Mouse (Mus musculus) forebrain, postnatal 0 days (tissue): Measurements from ENCODE around the gene Agtpbp1. TPM values are rescaled to one million over a fixed set of nuclear protein-coding genes. Genes with fewer than 3 reads are reported as not detected.

Source experiments
- ATAC-seq: fragments of 200-750 bp; cut with Nextera tagmentation; 2 replicates; pipeline ENCODE4 v1.8.0; 2017; ENCODE audit warnings: mild to moderate bottlenecking, moderate library complexity
- DNase-seq: peaks from one replicate; pipeline ENCODE4 v3.0.0-alpha.2; 2015
- H3K27ac ChIP-seq: fragments of 300-500 bp; sonication (generic); 2 replicates; pipeline ENCODE4 v1.5.1; 2014; ENCODE audit warnings: low read depth, mild to moderate bottlenecking, antibody characterized with exemption, low read length, moderate library complexity, mixed read lengths
- H3K27me3 ChIP-seq: fragments of 300-500 bp; sonication (generic); 2 replicates; pipeline ENCODE4 v1.6.1; 2014; ENCODE audit warnings: mild to moderate bottlenecking, low read length, mixed read lengths; ENCODE audit not compliant: insufficient read depth
- H3K36me3 ChIP-seq: fragments of 300-500 bp; sonication (generic); 2 replicates; pipeline ENCODE4 v1.6.1; 2014; ENCODE audit warnings: mild to moderate bottlenecking, moderate library complexity; ENCODE audit not compliant: insufficient read depth
- H3K4me1 ChIP-seq: fragments of 300-500 bp; sonication (generic); 2 replicates; pipeline ENCODE4 v1.6.1; 2014; ENCODE audit warnings: antibody characterized with exemption; ENCODE audit not compliant: insufficient read depth
- H3K4me2 ChIP-seq: fragments of 300-500 bp; sonication (generic); 2 replicates; pipeline ENCODE4 v1.6.1; 2014; ENCODE audit warnings: low read depth, mild to moderate bottlenecking, moderate library complexity
- H3K4me3 ChIP-seq: fragments of 300-500 bp; sonication (generic); 2 replicates; pipeline ENCODE4 v1.5.1; 2014; ENCODE audit warnings: low read depth, low read length, mixed read lengths
- H3K9ac ChIP-seq: fragments of 300-500 bp; sonication (generic); 2 replicates; pipeline ENCODE4 v1.6.1; 2014; ENCODE audit warnings: mild to moderate bottlenecking
- H3K9me3 ChIP-seq: fragments of 300-500 bp; sonication (generic); 2 replicates; pipeline ENCODE4 v1.6.1; 2016; ENCODE audit warnings: low read length
- CTCF ChIP-seq: sonication (generic); IDR thresholded peaks from 2 replicates; pipeline ENCODE4 v1.5.1; 2016; ENCODE audit warnings: antibody characterized with exemption, control low read depth, low read depth
- WGBS: fragments of 180-500 bp; shearing (Covaris S2); extraction: QIAGEN DNeasy Blood & Tissue Kit; methylation state at CpG from one replicate; pipeline ENCODE4 v1.1.7; 2014; 5-methylcytosine and 5-hydroxymethylcytosine counted together
- polyA plus RNA-seq: library from polyadenylated mRNA; unstranded; fragments of >200 nt; fragmentation: Nextera tagmentation; extraction: Ambion mirVana; gene quantifications from 2 replicates; pipeline ENCODE4 v1.2.1, GENCODE M21; 2015
- total RNA-seq: library from RNA; depleted of rRNA; stranded (reverse); fragments of >200 nt; gene quantifications from 2 replicates; pipeline ENCODE4 v1.2.3, GENCODE M21; 2014

The Agtpbp1 gene
- total and polyA plus RNA-seq, 2 experiments from 2014 or later = 65.1 to 160 TPM

DNA sequence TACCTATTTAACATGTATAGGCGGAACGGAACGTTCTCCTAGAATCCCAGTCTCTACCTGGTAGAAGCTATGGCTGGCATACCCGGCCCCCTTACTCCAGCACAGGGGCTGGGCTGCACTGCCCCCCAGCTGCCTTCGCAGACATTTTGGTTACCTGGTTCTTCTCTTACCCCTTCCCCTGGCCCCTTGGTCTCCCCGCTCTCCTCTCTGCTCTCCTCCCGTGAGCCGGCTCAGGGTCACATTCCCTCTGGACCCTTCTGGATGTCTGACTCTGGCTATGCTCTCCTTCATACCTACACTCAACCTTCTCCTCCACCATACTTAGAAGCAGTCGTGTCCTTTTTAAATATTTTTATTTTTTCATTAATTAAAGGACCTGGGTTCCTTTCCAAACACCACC, 546 bp downstream of the Agtpbp1 start:
- H3K9ac ChIP-seq = peak overlapping the region; percentile 63
- peak overlapping the region; percentile 29 for H3K27ac ChIP-seq
- ATAC-seq (peak; percentile 36), DNase-seq (peak; percentile 54)
- WGBS = 3% methylated on average over 9 of the region's 9 CpGs
- peak; percentile 50 for TF ChIP-seq CTCF
- H3K9me3 ChIP-seq = no peaks in the 10 kb centered on the region
- H3K4me2 ChIP-seq = peak overlapping the region; percentile 96
- peaks cover 9% of the 10 kb centered on the region for H3K36me3 ChIP-seq
- H3K27me3 ChIP-seq = no peaks in the 10 kb centered on the region
- peak overlapping the region; percentile 92 for H3K4me3 ChIP-seq
- H3K4me1 ChIP-seq = peaks cover 17% of the 10 kb centered on the region

DNA sequence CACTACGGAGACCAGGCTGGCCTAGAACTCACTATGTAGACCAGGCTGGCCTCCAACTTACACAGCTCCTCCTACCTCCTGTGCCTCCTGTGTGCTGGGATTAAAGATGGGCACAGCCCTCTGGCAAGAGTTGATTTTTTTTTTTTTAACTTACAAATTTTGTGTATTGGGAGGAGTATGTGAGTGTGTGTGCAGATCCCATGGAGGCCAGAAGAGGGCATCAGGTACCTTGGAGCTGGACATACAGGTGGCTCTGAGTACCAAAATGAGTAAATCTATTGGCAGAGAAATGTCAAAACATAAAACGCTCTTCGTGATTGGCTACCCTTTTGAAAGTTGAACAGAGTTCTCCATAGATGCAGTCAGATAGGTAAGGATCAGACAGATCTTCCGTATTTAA, 4.1 kb downstream of the Agtpbp1 start:
- H3K27me3 ChIP-seq = no peaks in the 10 kb centered on the region
- 94% methylated on average over 4 of the region's 4 CpGs for WGBS
- no peaks in the 10 kb centered on the region for H3K36me3 ChIP-seq
- no peak overlapping the region for H3K4me2 ChIP-seq
- no peak overlapping the region for H3K27ac ChIP-seq
- no peak overlapping the region for H3K9ac ChIP-seq
- H3K4me3 ChIP-seq = no peak overlapping the region
- TF ChIP-seq CTCF = 0 out of 2 replicates have a peak, but pooled peaks have one; percentile 2
- H3K4me1 ChIP-seq = no peaks in the 10 kb centered on the region
- DNase-seq (no peak), ATAC-seq (no peak)
- H3K9me3 ChIP-seq = no peaks in the 10 kb centered on the region

DNA sequence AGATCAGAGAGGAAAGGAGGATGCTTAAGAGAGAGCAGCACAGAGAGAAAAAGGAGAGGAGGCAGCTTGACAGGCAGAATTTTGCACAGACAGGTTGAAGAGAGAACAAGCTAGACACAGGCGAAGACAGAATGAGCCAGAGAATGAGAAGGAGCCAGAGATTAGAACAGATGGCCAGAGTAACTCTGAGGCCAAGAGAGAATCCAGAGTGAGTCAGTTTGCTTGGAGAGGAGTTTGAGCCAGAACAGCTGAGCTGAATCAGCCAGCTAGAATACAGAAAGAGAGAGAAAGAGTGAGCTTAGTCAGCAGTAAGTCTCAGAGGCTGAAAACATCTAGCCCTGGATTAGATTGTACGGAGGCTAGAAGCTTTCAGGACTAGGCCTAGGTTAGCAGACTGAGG, 12.5 kb downstream of the Agtpbp1 start:
- DNase-seq (peak; percentile 75), ATAC-seq (peak; percentile 80)
- no peak overlapping the region for H3K4me2 ChIP-seq
- H3K9me3 ChIP-seq = no peaks in the 10 kb centered on the region
- no peak overlapping the region for H3K27ac ChIP-seq
- 69% methylated on average over 2 of the region's 2 CpGs for WGBS
- H3K4me3 ChIP-seq = no peak overlapping the region
- no peaks in the 10 kb centered on the region for H3K36me3 ChIP-seq
- H3K4me1 ChIP-seq = no peaks in the 10 kb centered on the region
- no peaks in the 10 kb centered on the region for H3K27me3 ChIP-seq
- H3K9ac ChIP-seq = no peak overlapping the region
- TF ChIP-seq CTCF = no peak

DNA sequence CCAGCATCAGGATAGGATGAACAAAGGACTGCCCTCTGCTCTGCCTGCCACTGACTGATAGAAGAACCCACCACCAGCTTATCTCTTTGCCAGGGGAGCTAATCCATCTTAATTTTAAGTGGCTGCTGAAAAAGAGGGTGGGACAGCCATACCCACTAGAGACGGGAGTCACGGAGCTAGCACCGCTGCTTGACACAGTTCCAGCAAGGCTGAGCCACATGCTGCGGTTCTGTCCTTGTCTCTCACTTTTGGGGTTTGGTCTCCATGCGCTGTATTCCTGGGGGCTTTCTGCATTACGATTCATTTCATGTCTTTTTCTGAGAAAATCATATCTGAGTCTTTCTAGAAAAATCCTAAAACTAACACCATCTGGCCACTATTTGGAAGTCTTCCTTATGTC, 13.9 kb downstream of the Agtpbp1 start:
- H3K9me3 ChIP-seq = no peaks in the 10 kb centered on the region
- no peak overlapping the region for H3K27ac ChIP-seq
- no peaks in the 10 kb centered on the region for H3K4me1 ChIP-seq
- 83% methylated on average over 6 of the region's 6 CpGs for WGBS
- ATAC-seq (no peak), DNase-seq (no peak)
- no peak overlapping the region for H3K4me3 ChIP-seq
- H3K36me3 ChIP-seq = no peaks in the 10 kb centered on the region
- no peak overlapping the region for H3K4me2 ChIP-seq
- H3K27me3 ChIP-seq = no peaks in the 10 kb centered on the region
- no peak for TF ChIP-seq CTCF
- no peak overlapping the region for H3K9ac ChIP-seq

DNA sequence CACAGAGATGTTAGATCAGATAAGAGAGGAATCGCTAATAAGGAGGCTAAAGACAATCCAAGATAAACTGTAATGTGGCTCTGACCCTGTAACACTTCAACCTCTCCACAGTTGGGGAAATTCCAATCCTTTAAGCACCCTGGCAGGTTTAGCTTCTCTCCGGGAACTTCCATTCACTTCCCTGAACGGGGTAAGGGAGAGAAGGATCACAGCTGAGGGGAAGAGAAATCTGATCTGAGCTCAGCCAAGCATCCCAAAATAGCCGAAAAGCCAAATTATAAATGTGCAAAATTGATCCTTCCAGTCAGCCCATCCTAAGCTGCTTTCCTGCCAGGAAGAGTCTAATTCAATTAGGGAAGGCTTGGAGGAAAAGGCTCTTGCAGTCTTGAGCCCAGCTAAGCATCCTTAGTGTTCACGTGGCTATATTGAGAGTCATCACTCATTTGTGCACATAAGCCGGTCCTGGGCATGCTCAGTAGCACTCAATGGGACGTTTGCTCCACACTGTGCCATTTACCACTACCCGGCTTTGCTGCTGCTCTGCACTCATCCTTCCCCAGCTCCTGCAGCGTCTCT, 19.0 kb downstream of the Agtpbp1 start:
- Histone ChIP-seq H3K4me2 (no peak overlapping the region), H3K27ac (0 out of 2 replicates have a peak overlapping the region, but pooled peaks have one; percentile 29), H3K4me1 (no peaks in the 10 kb centered on the region), H3K4me3 (no peak overlapping the region), H3K27me3 (no peaks in the 10 kb centered on the region), H3K36me3 (no peaks in the 10 kb centered on the region), H3K9me3 (no peaks in the 10 kb centered on the region), H3K9ac (no peak overlapping the region)
- 57% methylated on average over 9 of the region's 9 CpGs for WGBS
- no peak for TF ChIP-seq CTCF
- no peak for DNase-seq
- peak; percentile 67 for ATAC-seq

DNA sequence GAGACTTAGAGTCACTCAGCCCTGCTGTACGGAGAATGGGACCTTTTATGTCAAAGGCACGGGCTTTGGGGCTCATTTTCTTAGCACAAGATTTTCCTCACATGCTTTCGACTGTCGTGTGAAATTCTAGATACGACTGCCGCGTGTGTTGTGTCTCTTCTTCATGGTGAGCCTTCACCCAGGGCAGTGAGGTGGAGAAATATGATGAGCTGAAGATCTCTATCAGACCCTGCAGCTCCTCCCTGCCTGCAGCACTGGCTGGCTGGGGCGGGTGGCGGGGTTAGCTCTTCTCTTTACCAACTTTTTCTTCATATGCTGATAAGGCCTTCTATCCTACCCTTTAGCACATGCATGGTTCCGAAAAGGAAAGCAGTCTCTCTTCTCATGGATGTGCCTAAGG, 20.1 kb downstream of the Agtpbp1 start:
- Histone ChIP-seq H3K4me3 (no peak overlapping the region), H3K27ac (no peak overlapping the region), H3K27me3 (no peaks in the 10 kb centered on the region), H3K4me2 (no peak overlapping the region), H3K9ac (no peak overlapping the region), H3K4me1 (no peaks in the 10 kb centered on the region), H3K9me3 (no peaks in the 10 kb centered on the region), H3K36me3 (no peaks in the 10 kb centered on the region)
- no peak for ATAC-seq
- no peak for DNase-seq
- TF ChIP-seq CTCF = no peak
- 86% methylated on average over 10 of the region's 10 CpGs for WGBS

DNA sequence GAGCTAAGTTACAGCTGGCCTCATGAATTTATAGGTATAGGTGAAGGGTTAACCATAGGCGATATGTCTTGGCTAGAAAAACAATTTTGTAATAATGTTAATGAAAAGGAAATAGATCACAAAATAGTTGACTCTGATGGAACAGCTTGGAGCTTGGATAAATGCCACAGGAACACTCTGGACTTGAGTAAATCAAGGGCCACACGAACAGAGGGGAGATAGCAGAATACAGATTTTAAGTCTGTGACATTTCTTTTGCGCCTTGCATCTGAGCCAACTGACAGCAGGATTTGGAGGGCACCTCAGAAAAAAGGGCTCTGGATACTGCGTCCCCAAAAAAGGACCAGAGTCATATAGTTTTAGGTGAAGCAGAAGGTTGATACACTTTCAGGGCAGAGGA, 20.5 kb downstream of the Agtpbp1 start:
- Histone ChIP-seq H3K9ac (no peak overlapping the region), H3K9me3 (no peaks in the 10 kb centered on the region), H3K4me3 (no peak overlapping the region), H3K4me2 (no peak overlapping the region), H3K27me3 (no peaks in the 10 kb centered on the region), H3K27ac (no peak overlapping the region), H3K4me1 (no peaks in the 10 kb centered on the region), H3K36me3 (no peaks in the 10 kb centered on the region)
- no peak for ATAC-seq
- no peak for TF ChIP-seq CTCF
- 88% methylated on average over 4 of the region's 4 CpGs for WGBS
- no peak for DNase-seq

DNA sequence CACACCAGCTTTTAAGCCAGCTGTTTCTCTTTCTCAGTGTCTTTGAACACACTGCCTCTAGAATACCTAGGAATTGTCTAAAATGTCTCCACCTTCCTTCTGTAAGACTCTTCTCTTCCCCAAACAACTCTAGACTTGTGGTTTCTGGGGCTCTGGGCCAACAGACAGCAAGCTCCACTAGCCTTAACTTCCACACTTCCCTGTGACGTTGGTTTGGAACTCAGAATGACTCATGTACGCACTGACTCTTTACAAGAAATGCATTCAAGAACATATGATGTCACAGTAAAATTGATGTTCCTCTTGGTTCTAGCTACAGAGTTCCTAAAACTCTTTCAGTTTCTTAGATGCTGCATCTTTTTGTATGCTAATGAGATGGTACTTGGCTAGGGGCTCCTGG, 22.6 kb downstream of the Agtpbp1 start:
- Histone ChIP-seq H3K4me2 (no peak overlapping the region), H3K27ac (no peak overlapping the region), H3K9me3 (no peaks in the 10 kb centered on the region), H3K36me3 (no peaks in the 10 kb centered on the region), H3K9ac (no peak overlapping the region), H3K4me3 (no peak overlapping the region), H3K27me3 (no peaks in the 10 kb centered on the region), H3K4me1 (no peaks in the 10 kb centered on the region)
- no peak for TF ChIP-seq CTCF
- ATAC-seq = no peak
- WGBS = 81% methylated on average over 2 of the region's 2 CpGs
- DNase-seq = no peak
